Mouse (Mus musculus) left cerebral cortex, adult 11 months (tissue): ENCODE measurements around the gene Milr1.
"Not testable (repeated sequence)": the region's sequence is repeated elsewhere in the genome, so short reads cannot be mapped to it uniquely, and the experiment has no call there.

Source experiments
- DNase-seq: peaks from one replicate; pipeline ENCODE4 v3.0.0; 2022; ENCODE audit warnings: low spot score

The Milr1 gene

GRCm38 (mm10) chr11:106751039-106752018 is at the start of gene Milr1:
Milr1 (plus strand) TSS chr11:106751226.
- DNase-seq: no peak

GRCm38 (mm10) chr11:106701589-106701988 is 49.4 kb upstream of the Milr1 start:
- no peak for DNase-seq

- no peak for DNase-seq
Observed at GRCm38 (mm10) chr11:106702584-106702983, 48.4 kb upstream of the Milr1 start.

GRCm38 (mm10) chr11:106703931-106704330 is 47.1 kb upstream of the Milr1 start:
- no peak for DNase-seq

GRCm38 (mm10) chr11:106704399-106705111 is 46.5 kb upstream of the Milr1 start:
- DNase-seq: no peak

GRCm38 (mm10) chr11:106706212-106706611 is 44.8 kb upstream of the Milr1 start:
- no peak for DNase-seq

- no peak for DNase-seq
Observed at GRCm38 (mm10) chr11:106707085-106707484, 43.9 kb upstream of the Milr1 start.

GRCm38 (mm10) chr11:106707866-106708265 is 43.2 kb upstream of the Milr1 start:
- DNase-seq: no peak

GRCm38 (mm10) chr11:106709227-106709985 is 41.6 kb upstream of the Milr1 start:
- no peak for DNase-seq

- no peak for DNase-seq
Observed at GRCm38 (mm10) chr11:106710789-106711188, 40.2 kb upstream of the Milr1 start.

GRCm38 (mm10) chr11:106715066-106715465 is 36.0 kb upstream of the Milr1 start:
- DNase-seq: no peak

- DNase-seq: no peak
Observed at GRCm38 (mm10) chr11:106716568-106716967, 34.5 kb upstream of the Milr1 start.

GRCm38 (mm10) chr11:106720379-106720778 is 30.6 kb upstream of the Milr1 start:
- no peak for DNase-seq

GRCm38 (mm10) chr11:106722831-106723361 is 28.1 kb upstream of the Milr1 start:
- no peak for DNase-seq

GRCm38 (mm10) chr11:106723611-106724125 is 27.4 kb upstream of the Milr1 start:
- DNase-seq: no peak

- DNase-seq: no peak
Observed at GRCm38 (mm10) chr11:106724176-106724915, 26.7 kb upstream of the Milr1 start.

- DNase-seq: not testable (repeated sequence)
Observed at GRCm38 (mm10) chr11:106724916-106725235, 26.1 kb upstream of the Milr1 start.

- DNase-seq: no peak
Observed at GRCm38 (mm10) chr11:106727967-106728366, 23.1 kb upstream of the Milr1 start.

GRCm38 (mm10) chr11:106728402-106729366 is 22.3 kb upstream of the Milr1 start:
- DNase-seq: no peak

- no peak for DNase-seq
Observed at GRCm38 (mm10) chr11:106729656-106730055, 21.4 kb upstream of the Milr1 start.
